Mouse (Mus musculus): ENCODE results near the gene Kdm2b. TPM values are rescaled to one million over a fixed set of nuclear protein-coding genes. Genes with fewer than 3 reads are reported as not detected.

The Kdm2b gene
- polyA plus RNA-seq, 1 experiment from 2014 or later = 29.4 TPM

GRCm38 (mm10) chr5:122880241-122880980, 109.2 kb downstream of the Kdm2b start:
- Histone ChIP-seq H3K4me2 (replicated peaks) (no peak overlapping the region), H3K4me1 (replicated peaks) (0 out of 2 replicates have a peak, but pooled peaks cover 10% of the 10 kb centered on the region), H3K9ac (no peak overlapping the region), H3K36me3 (peaks cover 15% of the 10 kb centered on the region), H3K9me3 (no peaks in the 10 kb centered on the region), H3K4me3 (replicated peaks) (no peak overlapping the region), H3K27me3 (replicated peaks) (no peaks in the 10 kb centered on the region), H3K27ac (no peak overlapping the region)
- no peak for ATAC-seq
- WGBS = 93% methylated on average over 37 of the region's 37 CpGs

GRCm38 (mm10) chr5:122876671-122877070, 113.0 kb downstream of the Kdm2b start:
- no peak overlapping the region for H3K4me2 ChIP-seq (replicated peaks)
- no peak overlapping the region for H3K4me3 ChIP-seq (replicated peaks)
- H3K4me1 ChIP-seq (replicated peaks) = 0 out of 2 replicates have a peak, but pooled peaks cover 5% of the 10 kb centered on the region
- ATAC-seq = no peak
- 73% methylated on average over 3 of the region's 3 CpGs for WGBS
- H3K9me3 ChIP-seq = no peaks in the 10 kb centered on the region
- H3K27ac ChIP-seq = no peak overlapping the region
- H3K36me3 ChIP-seq = peaks cover 19% of the 10 kb centered on the region
- H3K9ac ChIP-seq = no peak overlapping the region
- no peaks in the 10 kb centered on the region for H3K27me3 ChIP-seq (replicated peaks)

- H3K9ac ChIP-seq = no peak overlapping the region
- no peak overlapping the region for H3K4me2 ChIP-seq (replicated peaks)
- H3K27ac ChIP-seq = no peak overlapping the region
- H3K27me3 ChIP-seq (replicated peaks) = no peaks in the 10 kb centered on the region
- peaks cover 12% of the 10 kb centered on the region for H3K36me3 ChIP-seq
- 82% methylated on average over 3 of the region's 3 CpGs for WGBS
- no peak overlapping the region for H3K4me3 ChIP-seq (replicated peaks)
- H3K4me1 ChIP-seq (replicated peaks) = no peaks in the 10 kb centered on the region
- no peak for ATAC-seq
- H3K9me3 ChIP-seq = no peaks in the 10 kb centered on the region
Measured at GRCm38 (mm10) chr5:122874359-122874758, 115.3 kb downstream of the Kdm2b start.

GRCm38 (mm10) chr5:122873573-122873972, 116.0 kb downstream of the Kdm2b start:
- Histone ChIP-seq H3K4me1 (replicated peaks) (no peaks in the 10 kb centered on the region), H3K4me3 (replicated peaks) (no peak overlapping the region), H3K9ac (no peak overlapping the region), H3K4me2 (replicated peaks) (no peak overlapping the region), H3K27ac (no peak overlapping the region), H3K27me3 (replicated peaks) (no peaks in the 10 kb centered on the region), H3K9me3 (no peaks in the 10 kb centered on the region), H3K36me3 (peaks cover 12% of the 10 kb centered on the region)
- no peak for ATAC-seq
- 79% methylated on average over 2 of the region's 2 CpGs for WGBS

GRCm38 (mm10) chr5:122872626-122873025, 117.0 kb downstream of the Kdm2b start:
- H3K4me3 ChIP-seq (replicated peaks) = no peak overlapping the region
- H3K9me3 ChIP-seq = no peaks in the 10 kb centered on the region
- no peaks in the 10 kb centered on the region for H3K4me1 ChIP-seq (replicated peaks)
- H3K4me2 ChIP-seq (replicated peaks) = no peak overlapping the region
- H3K9ac ChIP-seq = no peak overlapping the region
- 90% methylated on average over 3 of the region's 3 CpGs for WGBS
- ATAC-seq = no peak
- no peaks in the 10 kb centered on the region for H3K27me3 ChIP-seq (replicated peaks)
- H3K27ac ChIP-seq = no peak overlapping the region
- peaks cover 19% of the 10 kb centered on the region for H3K36me3 ChIP-seq

- Histone ChIP-seq H3K27me3 (replicated peaks) (no peaks in the 10 kb centered on the region), H3K9ac (no peak overlapping the region), H3K9me3 (no peaks in the 10 kb centered on the region), H3K4me1 (replicated peaks) (no peaks in the 10 kb centered on the region), H3K36me3 (peaks cover 23% of the 10 kb centered on the region), H3K4me3 (replicated peaks) (no peak overlapping the region), H3K27ac (no peak overlapping the region), H3K4me2 (replicated peaks) (no peak overlapping the region)
- 84% methylated on average over 2 of the region's 2 CpGs for WGBS
- no peak for ATAC-seq
Measured at GRCm38 (mm10) chr5:122863053-122863452, 126.6 kb downstream of the Kdm2b start.

GRCm38 (mm10) chr5:122855858-122856257, 133.8 kb downstream of the Kdm2b start:
- H3K27ac ChIP-seq = no peak overlapping the region
- no peaks in the 10 kb centered on the region for H3K36me3 ChIP-seq
- no peak overlapping the region for H3K9ac ChIP-seq
- WGBS = 75% methylated on average over 3 of the region's 3 CpGs
- H3K4me3 ChIP-seq (replicated peaks) = no peak overlapping the region
- H3K9me3 ChIP-seq = no peaks in the 10 kb centered on the region
- 0 out of 2 replicates have a peak, but pooled peaks cover 7% of the 10 kb centered on the region for H3K4me1 ChIP-seq (replicated peaks)
- no peak overlapping the region for H3K4me2 ChIP-seq (replicated peaks)
- no peak for ATAC-seq
- no peaks in the 10 kb centered on the region for H3K27me3 ChIP-seq (replicated peaks)

GRCm38 (mm10) chr5:122852611-122853010, 137.0 kb downstream of the Kdm2b start:
- peaks cover 10% of the 10 kb centered on the region; the same call in 1 of the 2 replicates for H3K4me1 ChIP-seq (replicated peaks)
- 74% methylated on average over 2 of the region's 2 CpGs for whole genome bisulfite sequencing
- H3K4me2 ChIP-seq (replicated peaks) = no peak overlapping the region
- H3K27ac ChIP-seq = no peak overlapping the region
- H3K36me3 ChIP-seq = no peaks in the 10 kb centered on the region
- H3K4me3 ChIP-seq (replicated peaks) = no peak overlapping the region
- no peak overlapping the region for H3K9ac ChIP-seq
- no peaks in the 10 kb centered on the region for H3K27me3 ChIP-seq (replicated peaks)
- no peak for ATAC-seq
- H3K9me3 ChIP-seq = no peaks in the 10 kb centered on the region

GRCm38 (mm10) chr5:122850319-122851002, 139.2 kb downstream of the Kdm2b start:
- Histone ChIP-seq H3K9ac (peak overlapping the region; percentile 87), H3K36me3 (no peaks in the 10 kb centered on the region), H3K4me2 (replicated peaks) (peak overlapping the region; percentile 88), H3K27me3 (replicated peaks) (no peaks in the 10 kb centered on the region), H3K4me3 (replicated peaks) (peak overlapping the region; percentile 97), H3K27ac (peak overlapping the region; percentile 94), H3K9me3 (no peaks in the 10 kb centered on the region), H3K4me1 (replicated peaks) (peaks cover 10% of the 10 kb centered on the region; the same call in 1 of the 2 replicates)
- peak; percentile 88 for ATAC-seq
- under 1% methylated on average over 38 of the region's 38 CpGs for WGBS

GRCm38 (mm10) chr5:122849521-122850318, 139.9 kb downstream of the Kdm2b start, which contains the start of gene Rnf34:
TSS of gene Rnf34 (plus strand) at chr5:122850048.
- under 1% methylated on average over 60 of the region's 61 CpGs for WGBS
- Histone ChIP-seq H3K27ac (peak within 1 kb of the TSS; percentile 94), H3K27me3 (replicated peaks) (no peaks in the 10 kb centered on the region), H3K4me2 (replicated peaks) (peak within 1 kb of the TSS; percentile 88), H3K4me1 (replicated peaks) (peaks cover 10% of the 10 kb centered on the region; the same call in 1 of the 2 replicates), H3K4me3 (replicated peaks) (peak within 1 kb of the TSS; percentile 97), H3K9ac (peak within 1 kb of the TSS; percentile 87), H3K36me3 (no peaks in the 10 kb centered on the region), H3K9me3 (no peaks in the 10 kb centered on the region)
- ATAC-seq = peak; percentile 100

GRCm38 (mm10) chr5:122843799-122844198, 145.8 kb downstream of the Kdm2b start:
- Histone ChIP-seq H3K4me2 (replicated peaks) (no peak overlapping the region), H3K9me3 (no peaks in the 10 kb centered on the region), H3K9ac (no peak overlapping the region), H3K27me3 (replicated peaks) (no peaks in the 10 kb centered on the region), H3K4me1 (replicated peaks) (no peaks in the 10 kb centered on the region), H3K4me3 (replicated peaks) (no peak overlapping the region), H3K27ac (no peak overlapping the region), H3K36me3 (no peaks in the 10 kb centered on the region)
- no peak for ATAC-seq
- WGBS = 85% methylated on average over 5 of the region's 5 CpGs

- no peak for ATAC-seq
- Histone ChIP-seq H3K36me3 (no peaks in the 10 kb centered on the region), H3K4me2 (replicated peaks) (no peak overlapping the region), H3K27ac (no peak overlapping the region), H3K4me3 (replicated peaks) (no peak overlapping the region), H3K9me3 (no peaks in the 10 kb centered on the region), H3K9ac (no peak overlapping the region), H3K4me1 (replicated peaks) (no peaks in the 10 kb centered on the region), H3K27me3 (replicated peaks) (no peaks in the 10 kb centered on the region)
- WGBS = 84% methylated on average over 2 of the region's 2 CpGs
Measured at GRCm38 (mm10) chr5:122841126-122841525, 148.5 kb downstream of the Kdm2b start.
